Mouse (Mus musculus) heart, adult 10 weeks (tissue): ENCODE data around the gene Pla1a. TPM values are rescaled to one million over a fixed set of nuclear protein-coding genes. Genes with fewer than 3 reads are reported as not detected.

ENCODE experiments used
- polyA plus RNA-seq: library from polyadenylated mRNA; stranded (reverse); fragments of 350-450 nt; fragmentation: Illumina TruSeq; extraction: RNeasy Lipid Tissue Mini Kit (QIAGEN cat#74804); gene quantifications from one replicate; pipeline ENCODE4 v1.2.3, GENCODE M21; 2014; ENCODE audit warnings: low read depth, low replicate concordance

Gene Pla1a
- polyA plus RNA-seq: 11.5 TPM

DNA sequence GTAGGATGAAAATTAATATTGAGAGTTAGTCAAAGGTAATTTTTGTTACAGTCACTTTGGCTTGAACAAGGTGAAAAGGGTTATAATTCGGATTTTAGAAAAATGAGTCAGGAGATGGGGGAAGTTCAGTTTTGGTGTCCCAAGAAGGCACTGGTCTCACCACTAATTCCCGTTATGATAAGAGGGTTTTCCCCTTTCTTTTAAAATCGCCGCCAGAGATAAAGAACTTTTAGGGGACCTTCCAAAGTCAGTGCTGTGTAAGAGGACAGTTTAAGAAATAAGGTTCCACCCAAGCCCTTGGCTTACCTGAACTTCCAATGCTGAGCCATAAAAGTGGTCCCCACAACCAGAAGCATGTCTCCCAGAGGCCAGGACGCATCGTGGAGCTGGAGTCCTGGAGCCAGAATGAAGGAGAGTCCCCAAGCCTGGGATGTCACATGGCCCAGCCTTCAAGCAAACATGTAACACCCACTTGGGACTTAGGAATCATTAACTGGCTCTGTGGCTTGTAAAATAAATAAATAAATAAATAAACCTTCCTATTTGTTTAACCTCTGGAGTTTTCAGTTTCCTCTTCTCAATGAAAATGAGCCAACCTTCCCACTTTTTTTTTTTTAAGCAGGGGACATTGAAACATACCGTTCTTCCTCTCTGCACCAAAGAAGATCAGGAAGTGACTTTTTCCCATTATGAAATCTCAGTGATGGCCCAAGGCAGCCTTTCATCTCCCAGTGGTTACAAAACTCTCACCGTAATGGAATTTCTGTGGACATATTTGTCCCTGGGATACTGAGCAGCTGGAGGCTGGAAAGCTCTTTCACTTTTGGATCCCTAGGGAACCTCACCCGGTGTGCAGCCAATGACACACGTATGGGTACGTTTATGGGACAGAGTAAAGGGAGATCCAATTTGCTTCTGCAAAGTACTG is at the start of gene Pla1a:
Gene Pla1a (minus strand): TSS at position 648 of the 928 bp plus-strand sequence.

DNA sequence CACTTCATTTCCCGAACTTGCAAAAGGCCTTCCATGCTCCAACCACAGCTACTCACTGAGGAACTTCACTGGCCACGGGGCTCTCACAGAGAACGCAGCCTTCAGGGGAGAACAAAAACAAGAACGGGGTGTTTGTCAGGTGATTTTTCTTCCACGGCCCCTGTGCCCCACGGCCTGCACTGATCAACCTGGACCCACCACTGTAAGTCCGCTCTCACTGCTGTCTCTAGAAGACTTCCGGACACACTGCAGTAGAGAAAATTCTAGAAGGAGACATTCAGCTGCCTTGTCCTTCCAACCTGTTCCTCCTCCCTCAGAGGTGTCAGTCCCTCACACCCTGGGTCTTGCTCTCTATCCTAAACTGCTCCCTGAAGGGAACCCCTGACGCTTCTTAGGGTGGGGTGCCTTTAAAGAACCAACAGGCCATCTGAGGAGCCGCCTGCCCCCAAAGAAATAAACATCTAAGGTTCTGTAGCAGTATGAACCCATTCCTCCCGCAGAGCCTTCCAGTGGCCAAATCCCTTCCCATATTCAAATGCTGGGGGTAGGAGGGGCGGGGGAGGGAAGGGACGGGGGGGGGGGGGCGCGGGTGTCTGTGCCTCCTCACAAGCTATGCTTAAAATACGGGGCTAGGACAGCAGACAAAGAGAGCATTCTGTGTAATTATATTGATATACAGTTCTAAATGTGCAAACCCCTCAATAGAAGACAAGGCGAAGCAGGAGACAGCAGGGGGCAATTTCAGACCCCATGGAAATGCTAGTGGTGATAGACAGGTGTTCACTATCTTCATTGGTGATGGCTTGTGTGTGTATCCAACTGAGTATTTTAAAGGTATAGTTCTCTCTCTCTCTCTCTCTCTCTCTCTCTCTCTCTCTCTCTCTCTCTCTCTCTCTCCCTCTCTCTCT is 22.8 kb upstream of the Pla1a start, which contains the start of gene Cd80:
Gene Cd80 (plus strand): TSS at position 51 of the 908 bp plus-strand sequence.

DNA sequence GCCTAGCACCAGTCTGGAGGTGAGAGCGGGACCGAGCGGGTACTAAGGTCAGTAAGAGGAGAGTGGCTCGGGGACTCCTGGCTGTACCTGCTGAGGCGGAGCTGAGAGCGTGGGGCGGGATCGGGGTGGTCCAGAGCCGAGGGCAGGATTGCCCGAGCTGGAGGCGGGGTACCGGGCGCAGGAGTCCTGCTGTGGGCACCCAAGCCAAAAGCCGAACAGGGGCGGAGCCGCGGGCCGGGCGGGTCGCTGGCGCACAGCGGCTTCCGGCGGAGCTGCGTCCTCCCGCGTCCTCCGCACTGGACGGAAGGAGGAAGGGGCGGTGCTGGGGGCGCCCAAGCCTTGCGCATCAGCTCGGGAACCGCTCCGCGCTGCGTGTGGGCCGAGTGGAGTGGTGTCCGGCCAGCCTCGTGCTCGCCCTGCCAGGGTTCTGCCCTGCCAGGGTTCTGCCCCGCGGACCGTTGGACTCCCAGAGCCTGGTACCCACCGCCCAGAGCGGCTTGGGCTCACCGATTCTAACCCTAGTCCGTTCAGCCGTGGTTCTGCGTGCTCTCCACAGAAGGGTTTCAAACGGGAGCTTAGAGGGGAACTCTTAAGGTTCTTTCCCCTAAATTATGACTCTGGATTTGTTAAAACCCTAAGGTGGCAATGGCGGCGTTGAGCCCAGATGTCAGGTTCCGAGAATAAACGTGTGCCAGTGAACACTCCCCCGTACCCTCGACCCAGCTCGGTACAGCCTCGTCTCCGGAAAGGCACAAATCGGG is 19.7 kb upstream of the Pla1a start, which contains the start of gene Adprh:
Gene Adprh (minus strand): TSS at position 262 of the 761 bp plus-strand sequence.

DNA sequence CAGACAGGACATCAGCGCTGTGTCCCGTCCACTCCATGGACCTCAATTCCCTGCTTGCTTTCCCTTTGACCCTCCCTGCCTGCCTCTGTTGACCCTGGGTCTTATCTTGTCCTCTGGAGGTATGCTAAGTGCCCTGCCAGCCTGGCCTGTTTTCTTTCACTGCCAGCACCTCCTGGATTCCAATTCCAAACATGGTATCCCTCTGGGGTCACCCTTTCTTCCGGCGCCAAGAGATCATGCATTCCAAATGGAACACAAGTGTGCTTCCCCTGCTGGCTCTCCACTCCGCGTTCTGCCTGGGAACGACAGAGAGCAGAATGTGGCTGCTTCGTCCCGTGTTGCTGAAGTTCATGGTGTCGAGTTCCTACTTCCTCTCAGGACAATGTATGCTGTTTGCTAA is 71.0 kb downstream of the Pla1a start, which contains the start of gene Popdc2:
Gene Popdc2 (plus strand): TSS at position 277 of the 400 bp plus-strand sequence.

DNA sequence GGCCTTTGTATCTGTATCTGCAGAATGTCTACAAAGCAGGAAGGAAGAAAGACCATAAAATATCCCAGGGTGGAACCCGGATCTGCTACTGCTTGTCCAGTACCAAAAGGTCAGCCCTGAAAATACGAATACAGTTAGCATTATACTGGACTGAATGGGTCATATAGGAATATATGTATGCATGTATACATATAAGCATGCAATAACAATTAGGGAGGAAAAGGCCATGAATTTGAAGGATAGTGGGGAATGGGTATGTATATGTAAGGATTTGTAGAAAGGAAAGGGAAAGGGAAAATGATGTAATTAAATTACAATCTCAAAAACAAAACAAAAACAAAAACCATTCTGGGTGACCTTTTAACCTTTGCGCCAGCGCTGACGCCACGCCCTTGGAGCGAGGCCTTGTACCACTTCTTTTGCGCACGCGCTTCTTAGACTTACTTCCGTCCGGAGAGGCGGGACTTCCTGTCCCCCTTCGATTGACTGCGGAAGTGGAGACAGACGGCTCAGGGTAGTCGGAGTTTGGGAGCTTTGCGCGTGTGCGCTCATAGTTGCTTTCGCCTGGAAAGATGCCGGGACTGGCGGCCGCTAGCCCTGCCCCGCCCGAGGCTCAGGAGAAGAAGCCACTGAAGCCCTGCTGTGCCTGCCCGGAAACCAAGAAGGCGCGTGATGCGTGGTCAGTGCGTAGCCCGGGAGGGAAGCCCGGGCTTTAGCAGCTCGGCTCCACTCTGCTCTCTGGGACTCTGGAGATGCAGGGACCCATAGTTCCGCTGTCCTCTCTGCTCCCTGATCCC is 86.2 kb downstream of the Pla1a start, which contains the start of the genes Cox17 and Gm21987:
Gene Cox17 (plus strand): TSS at position 463 of the 797 bp plus-strand sequence.
Gene Gm21987 (plus strand): TSS at position 512 of the 797 bp plus-strand sequence.

Other genes with a start within 250 kb of the Pla1a start
- gene Nr1i2, start 138.3 kb downstream of the Pla1a start, polyA plus RNA-seq: not detected
- gene Maats1, start 91.0 kb downstream of the Pla1a start, polyA plus RNA-seq: not detected
- 607 TPM for gene Cox17, start 86.2 kb downstream of the Pla1a start, polyA plus RNA-seq
- gene Gm21987, start 86.1 kb downstream of the Pla1a start, polyA plus RNA-seq: not detected
- gene Popdc2, start 70.9 kb downstream of the Pla1a start, polyA plus RNA-seq: 511 TPM
- 22.7 TPM for gene Adprh, start 19.6 kb upstream of the Pla1a start, polyA plus RNA-seq
- gene Cd80, start 22.4 kb upstream of the Pla1a start, polyA plus RNA-seq: 1.3 TPM
- 45.8 TPM for gene Timmdc1, start 89.5 kb upstream of the Pla1a start, polyA plus RNA-seq
- gene Poglut1, start 117.1 kb upstream of the Pla1a start, polyA plus RNA-seq: 15.3 TPM
- gene Tmem39a, start 125.6 kb upstream of the Pla1a start, polyA plus RNA-seq: 24.6 TPM